Mouse (Mus musculus) liver, postnatal 0 days (tissue): Measurements from ENCODE around the gene Zfp219.

Experiments used
- CTCF ChIP-seq: sonication (generic); IDR thresholded peaks from 2 replicates; pipeline ENCODE4 v1.5.1; 2016; ENCODE audit warnings: antibody characterized with exemption, low read depth
- EP300 ChIP-seq: IDR thresholded peaks from 2 replicates; pipeline ENCODE4 v1.6.1; 2016; ENCODE audit warnings: antibody characterized with exemption, low read depth, mild to moderate bottlenecking

DNA sequence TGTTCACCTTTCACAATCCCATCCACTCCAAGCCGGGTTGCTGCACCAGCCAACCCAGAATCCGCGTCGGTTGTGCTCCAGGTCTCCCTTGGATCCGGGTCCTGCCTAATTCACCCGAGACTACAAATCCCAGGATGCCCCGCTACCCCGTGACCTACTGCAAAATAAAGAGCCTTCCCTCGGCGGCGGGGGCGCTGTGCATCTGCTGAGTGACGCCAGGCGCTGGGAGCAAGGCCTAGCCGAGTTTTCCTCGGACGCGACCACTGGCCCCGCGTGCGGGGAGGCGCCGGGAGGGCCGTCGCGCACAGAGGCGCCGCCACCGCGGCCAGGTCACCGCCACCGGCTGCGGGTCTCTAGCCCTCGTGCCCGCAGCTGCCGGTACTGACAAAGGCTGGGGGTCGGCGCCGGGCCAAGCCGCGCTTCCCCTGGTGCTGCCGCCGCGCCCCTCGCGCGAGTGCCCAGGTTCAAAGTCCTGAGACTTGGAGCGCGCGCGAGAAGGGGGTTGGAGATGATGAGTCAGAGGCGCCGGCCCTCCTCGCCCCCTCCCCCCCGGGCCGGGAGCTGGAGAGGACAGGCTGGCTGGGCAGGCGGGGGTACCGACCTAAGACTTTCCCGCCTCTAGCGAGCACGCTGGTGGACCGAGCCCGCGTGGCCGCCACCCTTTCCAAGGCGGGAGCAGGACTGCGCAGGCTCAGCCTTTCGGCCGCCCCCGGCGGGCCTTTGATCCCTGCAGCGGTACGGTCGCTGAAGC is 768 bp downstream of the Zfp219 start:
- peak; percentile 77 for TF ChIP-seq CTCF
- TF ChIP-seq EP300, result 0 out of 2 replicates have a peak, but pooled peaks have one; percentile 10
